10 mouse cellular contexts compared by ENCODE assay signal in genomic region chr12:7778056-7778440, GRCm38 (mm10).
DNase-seq lines count a peak whose midpoint lies in the region; ATAC-seq and TF ChIP-seq lines count a peak whose summit lies in the region.
"Had no signal": no experiment of that assay in that cellular context is flagged by ENCODE, and none has a peak within 500 bp of the region (broad histone marks: within the 10 kb centered on the region; RNA-seq: fewer than 3 reads in every experiment).

No protein-coding gene starts in this region.

- H3K4me3 ChIP-seq in hindbrain, postnatal 0 days (ENCODE audit: low read length): no peak overlapping the region
- no peak overlapping the region for H3K4me3 ChIP-seq in hindbrain, embryonic 14.5 days (replicated peaks; ENCODE audit: low read length)
- H3K4me3 ChIP-seq in CH12.LX (replicated peaks in 1 of 3; ENCODE audit: low read depth in 2 of 3, low read length in 2 of 3, poor library complexity in 1 of 3): peak overlapping the region in 1 of 3 experiments; percentile 32
- H3K4me3 ChIP-seq: forebrain, embryonic 13.5 days; megakaryocyte, embryonic 14.5 days had no signal

- in situ Hi-C loops in CH12.LX (cut with MboI; ENCODE audit: low pct_ligation_motif_present, low pct_unique_long_range_greater_than_20kb, low sequenced_read_pairs): no loop called here

- no peak overlapping the region for H3K4me2 ChIP-seq in hindbrain, postnatal 0 days (ENCODE audit: low read depth, low read length)
- H3K4me2 ChIP-seq in hindbrain, embryonic 14.5 days (replicated peaks): no peak overlapping the region
- peak overlapping the region; percentile 11; the same call in 1 of the 2 replicates for H3K4me2 ChIP-seq in CH12.LX (ENCODE audit: insufficient read depth, low read depth, poor library complexity, severe bottlenecking)
- H3K4me2 ChIP-seq: forebrain, embryonic 13.5 days had no signal

- no peak for TF ChIP-seq EP300 in CH12.LX (IDR thresholded peaks at IDR 0.05; ENCODE audit: low read length)

- no peak overlapping the region for H3K27ac ChIP-seq in hindbrain, postnatal 0 days
- H3K27ac ChIP-seq in hindbrain, embryonic 14.5 days: no peak overlapping the region
- no peak overlapping the region for H3K27ac ChIP-seq in CH12.LX (ENCODE audit: insufficient read depth, low read depth)

- H3K9me3 ChIP-seq in hindbrain, postnatal 0 days (ENCODE audit: low read length): no peaks in the 10 kb centered on the region
- no peaks in the 10 kb centered on the region for H3K9me3 ChIP-seq in hindbrain, embryonic 14.5 days (ENCODE audit: control insufficient read depth, low read length)
- no peaks in the 10 kb centered on the region for H3K9me3 ChIP-seq in CH12.LX (replicated peaks; ENCODE audit: low read length)
- H3K9me3 ChIP-seq: forebrain, embryonic 13.5 days had no signal

- H3K9ac ChIP-seq in hindbrain, postnatal 0 days (replicated peaks; ENCODE audit: low read length): no peak overlapping the region
- no peak overlapping the region for H3K9ac ChIP-seq in hindbrain, embryonic 14.5 days
- H3K9ac ChIP-seq in CH12.LX (ENCODE audit: insufficient read depth, low read depth): no peak overlapping the region
- H3K9ac ChIP-seq: forebrain, embryonic 13.5 days had no signal

- no peak for TF ChIP-seq RAD21 in CH12.LX (IDR thresholded peaks at IDR 0.05; ENCODE audit: low read depth, low read length)

- no peak for TF ChIP-seq POLR2A in CH12.LX (IDR thresholded peaks at IDR 0.05; ENCODE audit: low read depth, low read length)

- no peak for TF ChIP-seq CTCF in hindbrain, postnatal 0 days (IDR thresholded peaks at IDR 0.05; ENCODE audit: low read depth)
- TF ChIP-seq CTCF in CH12.LX (conservative IDR thresholded peaks at IDR 0.05 in 1 of 2, IDR thresholded peaks at IDR 0.05 in 1 of 2; ENCODE audit: low read depth in 2 of 2, low read length in 2 of 2): peak in 1 of 2 experiments; percentile 41; a peak in 3 of 4 replicates

- no peaks in the 10 kb centered on the region for H3K36me3 ChIP-seq in hindbrain, postnatal 0 days (ENCODE audit: insufficient read depth, low read length)
- no peaks in the 10 kb centered on the region for H3K36me3 ChIP-seq in hindbrain, embryonic 14.5 days (replicated peaks; ENCODE audit: control insufficient read depth, insufficient read depth)
- no peaks in the 10 kb centered on the region for H3K36me3 ChIP-seq in CH12.LX (replicated peaks in 1 of 2; ENCODE audit: control insufficient read depth in 1 of 2, insufficient read depth in 1 of 2, low read length in 1 of 2)

- H3K27me3 ChIP-seq in hindbrain, postnatal 0 days (ENCODE audit: insufficient read depth, low read length): no peaks in the 10 kb centered on the region
- no peaks in the 10 kb centered on the region for H3K27me3 ChIP-seq in hindbrain, embryonic 14.5 days (ENCODE audit: control insufficient read depth, insufficient read depth, low read length)
- no peaks in the 10 kb centered on the region for H3K27me3 ChIP-seq in CH12.LX (replicated peaks)
- H3K27me3 ChIP-seq: forebrain, embryonic 13.5 days; megakaryocyte, embryonic 14.5 days had no signal

- ATAC-seq in hindbrain, postnatal 0 days: 0 out of 2 replicates have a peak, but pooled peaks have one; percentile 21
- ATAC-seq in hindbrain, embryonic 14.5 days (ENCODE audit: low FRiP score): no peak
- ATAC-seq in monocyte, adult 5-6 weeks (replicated peaks; ENCODE audit: insufficient number of reproducible peaks, low FRiP score, low TSS enrichment, poor library complexity, severe bottlenecking): no peak
- no peak for ATAC-seq in megakaryocyte, adult 5-6 weeks (ENCODE audit: poor library complexity, severe bottlenecking)

- H3K4me1 ChIP-seq in hindbrain, postnatal 0 days (ENCODE audit: insufficient read depth, low read length): no peaks in the 10 kb centered on the region
- no peaks in the 10 kb centered on the region for H3K4me1 ChIP-seq in hindbrain, embryonic 14.5 days (replicated peaks; ENCODE audit: control insufficient read depth, insufficient read depth, low read length)
- H3K4me1 ChIP-seq in CH12.LX (ENCODE audit: control insufficient read depth in 1 of 2, insufficient read depth in 2 of 2): peaks cover 0 to 8% of the 10 kb centered on the region in 2 experiments; a peak in 2 of 4 replicates
- H3K4me1 ChIP-seq: megakaryocyte, embryonic 14.5 days had no signal

- no peaks in the 10 kb centered on the region for H3K79me2 ChIP-seq in CH12.LX (replicated peaks; ENCODE audit: control insufficient read depth, extremely low read depth, insufficient read depth, poor library complexity, severe bottlenecking)

- DNase-seq in hindbrain, postnatal 0 days (ENCODE audit: low spot score): peak; percentile 18
- DNase-seq in hindbrain, embryonic 14.5 days (ENCODE audit: low spot score): no peak
- DNase-seq in CH12.LX (ENCODE audit: extremely low read depth): peak; percentile 45
- peak; percentile 13 for DNase-seq in adipocyte (ENCODE audit: low spot score)
- peak; percentile 55 to 64 for DNase-seq in kidney, postnatal 4 days
- no peak for DNase-seq in thymus, adult 18-20 months

- dilution Hi-C loops in CH12.LX (cut with MboI; ENCODE audit: extremely low pct_ligation_motif_present, extremely low pct_unique_long_range_greater_than_20kb, low sequenced_read_pairs): no loop called here

- 48% methylated on average over 6 of the region's 6 CpGs for WGBS in hindbrain, postnatal 0 days
- 47% methylated on average over 6 of the region's 6 CpGs for WGBS in hindbrain, embryonic 14.5 days

TF ChIP-seq in CH12.LX, 34 proteins besides CTCF, POLR2A, EP300 and RAD21:
- no peak for TF ChIP-seq MEF2A (IDR thresholded peaks at IDR 0.05; ENCODE audit: borderline replicate concordance, low read depth, low read length)
- no peak for TF ChIP-seq MAFK (IDR thresholded peaks at IDR 0.05; ENCODE audit: insufficient replicate concordance, low read length)
- no peak for TF ChIP-seq ELF1 (IDR thresholded peaks at IDR 0.05; ENCODE audit: low read depth, low read length)
- TF ChIP-seq BHLHE40 (IDR thresholded peaks at IDR 0.05; ENCODE audit: low read depth, low read length): no peak
- TF ChIP-seq ETS1 (conservative IDR thresholded peaks at IDR 0.05; ENCODE audit: low read depth, low read length): no peak
- TF ChIP-seq MAX (IDR thresholded peaks at IDR 0.05; ENCODE audit: low read length): no peak
- no peak for TF ChIP-seq UBTF (IDR thresholded peaks at IDR 0.05; ENCODE audit: low read depth, low read length)
- TF ChIP-seq TBP (conservative IDR thresholded peaks at IDR 0.05; ENCODE audit: low read depth, low read length): no peak
- no peak for TF ChIP-seq KAT2A (IDR thresholded peaks at IDR 0.05; ENCODE audit: insufficient replicate concordance, low read length)
- TF ChIP-seq TCF12 (IDR thresholded peaks at IDR 0.05; ENCODE audit: low read depth, low read length): no peak
- no peak for TF ChIP-seq USF1 (IDR thresholded peaks at IDR 0.05; ENCODE audit: low read depth, low read length)
- no peak for TF ChIP-seq SIN3A (IDR thresholded peaks at IDR 0.05; ENCODE audit: low read length)
TF ChIP-seq in CH12.LX: peak in this region for 0.

Comparison
In these comparisons a context has a peak if more than half of its experiments do, and no peak if none do; other contexts are left out.
1. DNase-seq: peak in hindbrain, postnatal 0 days (single experiment), CH12.LX (single experiment), adipocyte (single experiment) and kidney, postnatal 4 days (2 of 2); none in hindbrain, embryonic 14.5 days (single experiment) and thymus, adult 18-20 months (0 of 2).